Mouse (Mus musculus): ENCODE results near the gene Fam198b.
"Not testable (repeated sequence)": the region's sequence is repeated elsewhere in the genome, so short reads cannot be mapped to it uniquely, and the experiment has no call there.

Gene Fam198b

DNA sequence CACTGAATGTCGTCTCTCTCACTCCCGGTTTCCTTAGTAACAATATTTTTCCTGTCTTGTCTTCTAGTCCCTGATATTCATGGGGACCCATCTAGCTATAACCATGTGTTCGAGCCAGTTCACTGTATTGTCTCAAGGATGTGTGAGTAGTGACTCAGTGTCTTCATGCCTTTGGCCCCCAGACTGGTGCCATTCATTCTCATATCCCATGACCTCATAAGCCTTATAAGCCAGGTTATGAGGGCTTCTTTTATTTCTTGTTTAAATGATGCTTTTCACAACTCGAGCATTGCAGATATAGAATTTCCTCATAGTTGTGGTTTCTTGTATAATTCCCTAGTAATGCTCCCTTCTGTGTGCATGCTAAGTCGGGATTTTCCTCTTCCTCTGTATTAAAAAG lies 31.9 kb downstream of the Fam198b start:
- intact Hi-C loops (cut with DNase I), result no loop called here

DNA sequence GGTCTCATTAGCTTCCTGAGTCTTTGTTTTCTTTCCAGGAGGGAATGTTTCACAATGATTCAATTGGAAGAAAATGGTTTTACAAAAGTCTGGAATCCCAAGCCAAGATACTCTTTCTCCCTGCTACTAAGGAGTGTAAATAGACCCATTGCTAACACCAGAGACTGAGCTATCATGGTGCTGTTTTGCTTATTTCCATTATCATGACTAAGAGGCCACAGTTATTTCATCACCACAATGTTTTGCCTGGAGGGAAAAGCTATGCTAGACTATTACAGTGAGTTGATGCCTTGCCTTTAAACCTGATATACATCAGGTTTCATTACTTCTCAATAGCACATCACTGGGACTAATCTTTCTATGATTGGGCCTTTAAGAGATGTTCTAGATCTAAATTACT lies 34.4 kb downstream of the Fam198b start:
- intact Hi-C loops (cut with DNase I), result no loop called here

DNA sequence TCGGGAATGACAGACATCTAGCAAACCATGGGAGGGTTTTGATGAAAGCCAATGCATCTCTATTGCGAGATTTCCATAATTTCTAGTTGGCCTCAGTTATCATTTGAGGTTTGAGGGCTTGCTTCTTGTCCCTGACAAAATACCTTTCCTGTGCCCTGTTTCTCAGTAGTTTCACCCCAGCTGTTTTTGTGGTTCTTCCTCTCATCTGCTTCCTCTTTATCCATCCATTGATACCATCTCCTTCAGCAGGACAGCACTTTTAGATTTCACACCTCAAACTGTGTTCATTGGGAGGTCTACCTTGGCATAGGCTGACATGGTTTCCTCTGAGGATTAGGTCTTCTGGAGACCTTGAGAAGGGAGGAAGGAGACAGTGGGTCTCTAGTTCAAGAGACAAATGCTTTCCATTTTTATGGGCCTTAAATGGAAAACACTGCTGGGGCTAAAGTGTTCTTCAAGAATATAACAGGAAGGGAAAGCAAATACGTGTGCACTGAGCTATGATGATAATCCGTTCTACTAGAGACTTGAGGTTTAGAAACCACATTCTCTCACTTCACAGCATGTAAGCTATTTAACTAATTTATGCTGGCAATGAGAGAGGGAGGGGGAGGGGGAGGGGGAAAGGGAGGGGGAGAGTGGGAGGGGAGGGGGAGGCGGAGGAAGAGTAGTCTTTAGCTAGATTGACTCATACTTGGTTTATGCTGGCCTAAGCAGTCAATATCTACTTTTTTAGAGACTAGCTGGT lies 41.8 kb downstream of the Fam198b start:
- intact Hi-C loops (cut with DNase I), result no loop called here

DNA sequence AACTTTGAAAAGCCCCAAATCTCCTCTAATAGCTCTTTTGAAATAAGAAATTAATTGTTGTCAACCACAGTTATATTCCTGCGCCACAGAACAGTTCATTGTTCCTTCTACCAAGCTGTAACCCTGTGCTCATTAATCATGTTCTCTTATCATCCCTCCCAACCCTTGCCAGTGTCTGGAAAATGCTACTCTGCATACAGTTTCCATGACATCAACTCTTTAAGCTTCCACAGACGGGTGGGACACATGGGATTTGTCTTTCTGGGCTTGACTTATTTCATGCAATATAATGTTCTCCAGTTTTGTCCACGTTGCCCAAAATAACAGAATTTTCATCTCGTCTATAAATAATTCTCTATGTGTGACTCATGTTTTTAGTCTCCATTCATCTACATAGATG lies 42.7 kb downstream of the Fam198b start:
- intact Hi-C loops (cut with DNase I), result no loop called here

DNA sequence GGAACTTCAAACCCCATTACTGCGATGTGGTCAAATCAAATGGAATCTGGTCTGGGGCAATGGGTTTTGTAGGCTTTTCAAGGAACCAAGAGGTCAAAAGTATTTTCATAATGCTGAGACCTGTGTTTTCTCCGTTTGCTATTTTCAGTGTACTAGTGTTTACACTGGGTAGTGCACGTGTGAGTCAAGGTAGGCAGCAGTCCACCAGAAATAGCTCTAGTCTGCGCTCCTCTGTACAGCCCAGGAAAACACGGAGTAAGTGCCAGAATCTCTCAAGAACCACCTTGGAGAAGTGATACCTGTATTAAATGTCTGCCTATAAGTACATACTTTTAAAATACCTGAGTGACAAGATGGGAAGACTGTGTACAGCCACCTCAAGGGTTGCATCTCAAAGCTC lies 44.1 kb downstream of the Fam198b start:
- intact Hi-C loops (cut with DNase I), result no loop called here

DNA sequence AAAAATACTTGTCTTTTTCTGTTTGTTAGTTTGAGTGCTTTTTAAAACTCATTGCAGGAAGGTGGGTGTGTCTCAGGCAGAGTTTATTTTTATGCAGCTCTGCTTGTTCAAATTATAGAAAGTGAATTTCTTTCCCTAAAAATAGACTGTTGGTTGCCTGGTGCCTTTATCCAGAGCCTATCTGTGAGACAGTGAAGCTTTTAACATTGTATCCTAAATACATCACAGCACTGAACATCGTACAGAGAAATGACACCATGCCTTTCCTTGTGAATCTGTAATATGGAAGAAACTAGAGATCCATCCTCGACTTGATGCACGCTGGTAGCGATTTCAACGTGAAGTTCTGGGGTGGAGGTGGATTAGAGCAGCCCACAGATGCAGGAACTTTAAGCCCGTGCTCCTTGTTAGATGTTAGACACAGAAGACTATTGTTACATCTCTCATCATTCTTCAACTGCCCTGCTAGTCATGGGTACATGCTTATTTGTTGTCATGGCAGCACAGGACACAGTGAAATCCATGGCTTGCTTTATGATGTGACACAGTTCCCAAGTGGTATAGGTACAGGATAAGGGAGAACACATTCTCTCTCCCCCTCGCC lies 45.9 kb downstream of the Fam198b start:
- intact Hi-C loops (cut with DNase I), result no loop called here

DNA sequence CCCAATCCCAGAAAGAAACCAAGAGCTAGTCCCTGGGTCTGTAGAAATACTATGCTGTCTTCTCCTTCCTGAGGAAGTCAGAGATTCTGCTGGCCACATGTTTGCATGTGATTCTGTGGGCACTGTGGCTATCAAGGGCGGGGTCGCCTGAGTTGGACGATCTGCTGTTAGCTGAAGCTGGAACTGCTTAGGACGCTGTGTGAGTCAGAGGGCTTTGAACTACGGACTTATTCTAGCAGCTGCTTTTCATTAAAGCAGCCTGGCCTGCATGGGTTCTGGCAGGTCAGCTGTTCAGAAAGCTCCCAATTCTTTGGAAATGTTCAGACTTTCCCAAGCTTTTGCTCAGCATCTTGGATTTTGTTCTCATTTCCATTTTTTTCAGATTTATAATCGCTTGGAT lies 51.9 kb downstream of the Fam198b start:
- intact Hi-C loops (cut with DNase I), result no loop called here

DNA sequence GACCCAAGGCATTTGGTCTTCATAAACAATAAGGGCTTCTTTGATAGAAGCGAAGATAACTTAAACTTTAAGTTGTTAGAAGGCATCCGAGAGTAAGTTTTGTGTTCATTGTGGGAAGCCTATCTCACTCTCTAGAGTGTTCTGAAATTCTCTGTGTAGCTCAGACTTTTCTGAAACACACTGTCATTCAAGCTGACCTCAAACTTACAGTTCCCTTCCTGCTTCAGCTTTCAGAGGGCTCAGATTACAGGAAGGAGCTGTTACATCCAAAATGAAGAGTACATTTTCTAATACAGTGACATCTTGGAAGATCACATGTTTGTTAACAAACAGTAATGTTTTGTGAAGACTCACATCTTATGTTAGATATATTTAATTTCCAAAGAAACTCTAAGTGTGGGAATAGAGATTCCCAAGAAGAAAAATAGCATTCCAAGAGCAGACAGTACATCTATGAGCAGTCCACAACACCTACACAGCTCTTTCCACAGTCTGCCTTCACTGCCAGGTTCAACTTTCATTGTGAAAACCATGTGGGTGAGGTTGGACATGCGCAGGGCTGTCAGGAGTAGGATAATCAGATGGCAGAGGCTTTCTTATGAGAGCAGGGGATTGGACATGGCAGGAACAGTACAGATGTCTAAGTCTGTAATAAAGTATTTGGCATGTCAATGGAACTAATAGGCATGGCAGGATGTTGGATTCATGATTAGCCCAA lies 52.6 kb downstream of the Fam198b start:
- intact Hi-C loops (cut with DNase I), result no loop called here

DNA sequence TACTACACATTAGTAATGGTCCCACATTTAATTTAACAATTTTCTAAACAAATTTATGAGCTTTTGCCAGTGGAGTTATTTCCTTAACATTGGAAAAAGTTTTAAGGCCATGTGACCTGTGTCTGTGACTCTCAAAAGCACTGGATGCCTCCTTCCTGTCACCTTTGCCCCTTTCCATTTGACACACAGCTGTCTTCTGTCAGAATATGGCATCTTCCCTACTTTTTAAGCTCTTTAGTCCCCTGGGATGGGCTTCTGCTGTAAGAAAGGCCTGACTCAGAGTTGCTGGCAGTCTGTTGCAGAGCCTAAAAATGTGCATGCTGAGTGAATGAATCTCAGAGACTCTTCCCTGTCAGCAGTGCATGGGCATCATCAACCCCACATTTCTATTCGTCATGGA lies 63.4 kb downstream of the Fam198b start:
- intact Hi-C loops (cut with DNase I), result no loop called here

DNA sequence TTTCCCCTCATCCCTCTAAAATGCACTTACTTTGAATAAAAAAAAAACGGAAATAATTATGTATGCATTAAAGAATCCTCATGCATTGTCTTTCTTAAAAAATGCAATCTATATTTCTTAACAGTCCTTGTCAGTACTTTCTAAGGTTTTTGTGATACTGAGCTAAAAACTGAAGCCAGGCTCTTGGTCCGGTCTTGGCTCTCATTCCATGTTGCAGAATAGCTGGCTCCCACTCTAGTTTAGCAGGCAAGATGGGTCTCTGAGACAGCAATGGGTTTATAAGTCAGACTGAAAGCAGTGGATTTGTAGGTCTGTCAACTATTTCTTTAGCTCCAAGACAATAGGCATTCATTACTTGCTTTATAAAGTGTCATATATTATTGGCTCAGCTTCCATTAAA lies 63.8 kb downstream of the Fam198b start:
- intact Hi-C loops (cut with DNase I), result no loop called here

DNA sequence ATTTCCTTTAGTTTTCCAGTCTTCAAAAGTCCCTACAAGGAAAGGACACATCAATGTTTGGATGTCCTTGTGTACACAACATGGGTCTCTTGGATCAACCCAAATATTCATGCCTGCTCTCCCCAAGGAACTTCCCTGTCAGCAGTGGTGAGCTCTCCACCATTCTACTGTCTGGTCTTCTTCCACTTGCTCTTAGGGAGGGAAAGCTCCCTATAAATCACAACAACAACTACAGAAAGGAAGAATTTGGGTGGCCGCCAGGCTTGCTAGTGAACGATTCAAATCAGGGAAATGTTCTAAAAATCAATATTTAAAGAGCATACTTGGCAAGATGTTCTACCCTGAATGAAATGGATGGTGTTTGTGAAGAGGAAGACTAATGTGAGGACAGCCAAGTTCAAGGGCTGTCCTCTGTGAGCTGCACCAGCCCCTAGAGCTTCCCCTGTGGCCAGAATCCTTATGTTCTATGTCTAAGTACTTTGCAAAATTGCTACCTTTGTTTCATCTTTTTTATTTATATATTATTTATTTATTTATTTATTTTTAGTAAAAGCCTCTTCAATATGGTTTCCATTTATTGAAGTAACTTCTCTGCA lies 68.9 kb downstream of the Fam198b start:
- intact Hi-C loops (cut with DNase I), result no loop called here

DNA sequence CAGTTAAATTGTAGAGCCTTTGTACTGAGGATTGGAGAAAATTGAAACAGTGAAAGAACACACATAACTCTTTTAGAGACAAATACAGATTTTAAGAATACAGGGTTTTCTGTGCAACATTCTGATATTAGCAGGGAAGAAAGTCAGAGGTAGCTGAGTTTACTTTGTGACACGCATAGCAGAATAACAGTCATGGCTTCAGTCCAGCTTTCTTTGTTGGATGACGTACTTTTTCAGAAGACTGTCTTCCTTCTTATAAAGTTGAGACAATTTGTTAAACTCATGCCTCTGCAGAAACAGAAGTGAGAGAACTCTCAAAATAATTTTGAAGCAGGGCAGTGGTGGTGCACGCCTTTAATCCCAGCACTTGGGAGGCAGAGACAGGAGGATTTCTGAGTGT lies 70.9 kb downstream of the Fam198b start:
- intact Hi-C loops (cut with DNase I), result no loop called here

DNA sequence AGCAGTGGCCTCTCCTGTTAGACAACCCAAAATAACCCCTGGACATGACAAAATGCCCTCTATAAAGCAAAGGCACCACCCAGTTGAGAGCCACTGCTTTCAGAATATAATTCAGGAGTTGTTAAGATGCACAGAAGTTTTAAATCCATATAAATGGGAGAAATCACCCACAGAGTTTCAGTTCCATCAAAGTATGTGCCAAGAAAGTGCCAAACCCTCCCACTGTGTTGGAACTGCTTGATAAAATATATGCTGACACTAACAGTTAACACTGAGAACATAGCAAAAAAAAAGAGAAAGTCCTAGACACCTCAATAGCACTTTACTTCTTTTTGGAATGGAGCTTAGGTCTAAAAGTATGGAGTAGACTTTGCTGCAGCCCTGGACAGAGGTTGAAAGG lies 72.5 kb downstream of the Fam198b start:
- intact Hi-C loops (cut with DNase I), result no loop called here

DNA sequence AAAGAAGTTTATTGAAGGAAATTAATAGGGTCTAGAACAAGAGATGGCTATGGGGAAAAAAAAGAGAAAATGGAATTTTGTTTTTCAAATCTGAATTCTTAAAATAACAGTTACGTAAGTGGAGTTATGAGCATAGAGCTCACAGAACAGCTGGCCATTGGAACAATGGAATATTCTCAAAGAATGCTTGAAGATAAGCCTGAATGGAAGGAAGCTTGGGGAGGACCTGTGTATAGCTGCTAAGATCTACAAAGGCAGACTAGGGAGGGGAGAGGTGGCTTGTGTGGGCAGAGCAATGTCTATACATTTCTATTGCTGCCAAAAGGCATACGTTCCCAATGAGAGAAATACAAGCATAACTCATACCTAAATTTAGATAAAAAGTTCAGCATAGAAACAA lies 73.4 kb downstream of the Fam198b start:
- intact Hi-C loops (cut with DNase I), result no loop called here

DNA sequence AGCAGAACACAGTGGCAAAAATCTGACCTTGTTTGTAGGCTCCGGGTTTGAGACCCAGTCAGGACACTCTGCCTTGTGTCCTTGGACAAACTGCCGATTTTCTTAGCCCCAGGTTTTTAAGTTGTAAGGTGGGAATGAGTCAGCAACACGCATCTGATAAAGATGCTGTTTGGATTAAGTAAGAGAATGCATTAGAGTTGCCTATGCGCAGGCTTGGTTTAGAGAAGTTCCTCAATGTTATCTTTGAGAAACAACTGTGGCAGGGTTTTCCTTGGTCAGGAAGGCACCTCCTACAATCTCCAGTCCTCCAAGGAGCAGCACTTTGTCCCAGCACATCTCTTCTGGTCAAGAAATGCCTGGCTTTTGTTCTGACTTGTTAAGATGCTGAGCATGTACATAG lies 82.4 kb downstream of the Fam198b start:
- intact Hi-C loops (cut with DNase I), result no loop called here

DNA sequence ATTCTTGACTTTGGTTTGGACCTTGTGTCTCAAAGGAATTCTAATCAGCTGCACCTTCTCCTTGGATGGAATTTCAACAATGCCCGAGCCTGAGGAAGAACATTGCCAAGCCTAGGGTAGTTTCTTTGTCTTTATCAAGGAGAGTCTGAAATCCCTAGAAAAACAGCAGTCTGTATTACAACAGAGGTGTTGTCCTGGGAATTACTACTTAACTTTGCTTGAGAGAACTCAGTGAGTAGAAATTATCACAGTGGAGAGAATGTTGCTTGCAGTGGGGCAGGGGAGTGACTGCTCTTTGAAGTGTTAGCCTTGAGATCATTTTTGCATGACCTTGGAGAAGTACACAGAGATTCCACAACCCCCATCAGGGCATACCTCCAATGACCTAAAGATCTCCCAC lies 83.0 kb downstream of the Fam198b start:
- intact Hi-C loops (cut with DNase I), result no loop called here

DNA sequence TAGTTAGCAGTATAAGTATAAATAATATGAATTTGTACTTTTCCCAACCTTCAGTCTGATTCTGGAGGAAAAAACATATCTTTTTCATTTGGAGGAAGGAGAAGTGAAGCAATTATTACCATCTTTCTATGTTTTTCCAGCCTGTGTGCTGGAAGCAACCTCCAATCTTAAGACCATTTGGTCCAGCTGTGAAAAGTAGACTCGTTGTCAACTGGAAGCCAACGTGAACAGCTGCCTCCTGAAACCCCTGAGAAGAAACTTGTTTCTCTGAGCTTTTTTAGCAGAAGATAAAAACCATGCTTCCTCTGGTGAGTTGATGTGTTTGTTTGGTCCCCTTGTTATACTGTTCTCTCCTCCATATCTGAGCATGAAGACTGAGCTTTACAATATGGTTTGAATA lies 84.1 kb downstream of the Fam198b start:
- intact Hi-C loops (cut with DNase I), result no loop called here

DNA sequence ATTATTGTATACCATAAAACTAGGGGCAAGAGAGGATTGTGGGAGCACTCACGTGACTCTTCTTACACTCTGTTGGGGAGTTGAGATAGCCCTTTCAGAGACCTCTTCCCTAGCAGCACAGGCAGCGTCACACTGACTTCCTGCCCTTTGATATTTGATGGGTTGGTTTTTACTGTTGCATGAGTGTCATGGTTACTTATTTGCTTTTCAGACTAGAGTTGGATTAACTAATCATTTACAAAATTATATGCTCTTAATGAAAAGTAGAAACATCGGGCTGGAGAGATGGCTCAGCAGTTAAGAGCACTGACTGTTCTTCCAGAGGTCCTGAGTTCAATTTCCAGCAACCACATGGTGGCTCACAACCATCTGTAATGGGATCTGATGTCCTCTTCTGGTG lies 85.2 kb downstream of the Fam198b start:
- intact Hi-C loops (cut with DNase I), result not testable (repeated sequence)

DNA sequence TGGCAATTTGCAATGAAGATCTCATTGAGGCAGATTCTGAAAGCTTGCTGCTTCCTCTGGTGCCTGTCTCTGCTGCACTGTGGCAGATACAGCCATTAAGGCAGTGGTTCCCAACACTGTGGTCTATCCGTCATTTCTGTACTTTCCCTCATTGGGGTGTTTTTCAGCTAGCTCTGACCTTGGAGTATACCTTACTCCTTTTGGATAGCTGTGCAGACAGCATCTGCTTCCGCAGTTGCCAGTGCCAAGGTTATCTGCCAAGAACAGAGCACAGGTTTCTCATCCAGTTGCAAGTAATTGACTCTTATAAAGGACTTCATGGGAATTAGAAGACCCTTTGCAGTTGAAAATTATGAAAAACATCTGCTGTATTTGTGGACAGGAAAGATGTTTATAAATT lies 85.7 kb downstream of the Fam198b start:
- intact Hi-C loops (cut with DNase I), result no loop called here

DNA sequence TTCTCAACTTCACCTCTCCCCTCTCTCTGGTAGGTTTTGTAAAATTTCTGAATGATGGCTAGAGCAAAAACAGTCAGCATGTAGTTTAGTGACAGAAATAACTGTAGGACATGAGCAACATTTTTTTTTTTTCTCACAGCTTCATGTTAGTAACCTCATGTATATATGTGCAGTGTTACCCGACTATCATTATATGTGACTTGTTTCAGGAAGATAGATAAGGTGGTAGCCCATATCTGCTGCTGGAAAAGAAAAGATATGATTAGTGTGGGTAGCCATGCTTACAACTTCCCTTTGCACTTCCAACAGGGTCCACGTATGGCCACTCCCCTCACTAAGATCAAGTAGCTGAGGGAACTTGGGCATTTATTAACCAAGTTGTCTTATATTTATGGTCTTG lies 86.2 kb downstream of the Fam198b start:
- intact Hi-C loops (cut with DNase I), result no loop called here

DNA sequence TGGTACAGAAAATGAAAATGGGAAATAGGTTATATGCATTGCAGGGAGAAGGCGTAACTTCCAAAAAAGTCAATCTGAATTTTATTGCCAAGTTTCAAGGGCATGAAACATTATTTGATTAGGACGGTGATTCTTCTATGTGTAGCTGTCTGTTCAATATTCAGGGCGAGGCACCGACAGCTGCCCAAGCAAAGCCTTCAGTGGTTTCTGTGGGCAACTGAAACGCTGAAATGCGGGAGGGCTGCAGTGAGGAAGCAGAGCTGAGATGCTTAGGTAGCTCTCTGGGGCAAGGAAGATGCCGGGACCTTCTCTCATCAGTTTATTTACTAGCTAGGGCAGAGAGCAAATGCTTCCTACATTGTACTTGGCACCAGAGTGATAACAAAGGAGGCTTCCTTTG lies 87.2 kb downstream of the Fam198b start:
- intact Hi-C loops (cut with DNase I), result no loop called here

DNA sequence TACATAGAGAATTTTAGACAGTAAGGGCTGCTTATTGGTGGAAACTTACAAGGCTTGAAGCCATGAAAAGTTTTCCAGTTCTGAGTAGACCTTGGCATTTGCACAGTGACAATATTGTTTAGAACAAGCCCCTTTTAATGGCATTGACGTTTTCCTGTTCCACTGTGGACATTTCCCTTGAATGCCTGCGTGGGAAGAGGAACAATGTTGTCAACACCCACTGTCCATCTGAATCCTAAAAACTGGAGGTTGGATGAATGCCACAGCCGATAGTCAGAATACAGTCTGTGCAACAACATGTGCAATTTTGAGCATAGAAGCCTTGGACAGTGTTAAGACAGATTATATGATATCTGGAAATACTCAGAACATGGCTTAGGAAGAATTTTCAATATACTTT lies 92.5 kb downstream of the Fam198b start:
- intact Hi-C loops (cut with DNase I), result loop anchor here (5.0 kb wide), 1 partner anchor 76 kb away; no protein-coding TSS in a partner anchor
